Mouse (Mus musculus): ENCODE measurements around the gene Tns4. TPM values are rescaled to one million over a fixed set of nuclear protein-coding genes. Genes with fewer than 3 reads are reported as not detected.
A peak's percentile ranks its signal among the peaks of the same experiment; 100 is the strongest.

Gene Tns4
- total and polyA plus RNA-seq, 2 experiments from 2014 or later, result 0.17 to 0.38 TPM

- Histone ChIP-seq H3K36me3 (ENCODE audit: insufficient read depth, low read length) (no peaks in the 10 kb centered on the region), H3K4me2 (ENCODE audit: low read depth, low read length, poor library complexity, severe bottlenecking) (no peak overlapping the region), H3K9me3 (ENCODE audit: low read length) (no peaks in the 10 kb centered on the region), H3K4me3 (ENCODE audit: low read depth, low read length) (no peak overlapping the region), H3K9ac (replicated peaks; ENCODE audit: low read length, poor library complexity, severe bottlenecking) (no peak overlapping the region), H3K4me1 (ENCODE audit: insufficient read depth, low read length) (no peaks in the 10 kb centered on the region), H3K27me3 (ENCODE audit: insufficient read depth, low read length) (no peaks in the 10 kb centered on the region), H3K27ac (ENCODE audit: low read depth, low read length) (no peak overlapping the region)
- no peak for ATAC-seq (ENCODE audit: low FRiP score)
- no peak for DNase-seq (ENCODE audit: low spot score)
- 81% methylated on average over 7 of the region's 7 CpGs for WGBS
- TF ChIP-seq CTCF (IDR thresholded peaks at IDR 0.05), result no peak
These were observed 10.4 kb upstream of the Tns4 start for GRCm38 (mm10) chr11:99099516-99099915.

- Histone ChIP-seq H3K4me1 (ENCODE audit: insufficient read depth, low read length) (no peaks in the 10 kb centered on the region), H3K9ac (replicated peaks; ENCODE audit: low read length, poor library complexity, severe bottlenecking) (no peak overlapping the region), H3K9me3 (ENCODE audit: low read length) (no peaks in the 10 kb centered on the region), H3K4me2 (ENCODE audit: low read depth, low read length, poor library complexity, severe bottlenecking) (no peak overlapping the region), H3K27me3 (ENCODE audit: insufficient read depth, low read length) (no peaks in the 10 kb centered on the region), H3K4me3 (ENCODE audit: low read depth, low read length) (no peak overlapping the region), H3K36me3 (ENCODE audit: insufficient read depth, low read length) (no peaks in the 10 kb centered on the region), H3K27ac (ENCODE audit: low read depth, low read length) (no peak overlapping the region)
- WGBS, result 92% methylated on average over 9 of the region's 9 CpGs
- no peak for DNase-seq (ENCODE audit: low spot score)
- no peak for ATAC-seq (ENCODE audit: low FRiP score)
- no peak for TF ChIP-seq CTCF (IDR thresholded peaks at IDR 0.05)
These were observed 9.8 kb upstream of the Tns4 start for GRCm38 (mm10) chr11:99098924-99099323.

- peak; percentile 8 for DNase-seq (ENCODE audit: low spot score)
- Histone ChIP-seq H3K27ac (ENCODE audit: low read depth, low read length) (no peak overlapping the region), H3K4me3 (ENCODE audit: low read depth, low read length) (no peak overlapping the region), H3K27me3 (ENCODE audit: insufficient read depth, low read length) (no peaks in the 10 kb centered on the region), H3K9me3 (ENCODE audit: low read length) (no peaks in the 10 kb centered on the region), H3K36me3 (ENCODE audit: insufficient read depth, low read length) (no peaks in the 10 kb centered on the region), H3K4me2 (ENCODE audit: low read depth, low read length, poor library complexity, severe bottlenecking) (no peak overlapping the region), H3K9ac (replicated peaks; ENCODE audit: low read length, poor library complexity, severe bottlenecking) (no peak overlapping the region), H3K4me1 (ENCODE audit: insufficient read depth, low read length) (no peaks in the 10 kb centered on the region)
- TF ChIP-seq CTCF (IDR thresholded peaks at IDR 0.05), result no peak
- WGBS, result 59% methylated on average over 8 of the region's 8 CpGs
- ATAC-seq (ENCODE audit: low FRiP score), result no peak
These were observed 8.1 kb upstream of the Tns4 start for GRCm38 (mm10) chr11:99096996-99097774.

- no peak for ATAC-seq (ENCODE audit: low FRiP score)
- no peak for DNase-seq (ENCODE audit: low spot score)
- Histone ChIP-seq H3K27ac (ENCODE audit: low read depth, low read length) (no peak overlapping the region), H3K36me3 (ENCODE audit: insufficient read depth, low read length) (no peaks in the 10 kb centered on the region), H3K27me3 (ENCODE audit: insufficient read depth, low read length) (no peaks in the 10 kb centered on the region), H3K4me2 (ENCODE audit: low read depth, low read length, poor library complexity, severe bottlenecking) (no peak overlapping the region), H3K9me3 (ENCODE audit: low read length) (no peaks in the 10 kb centered on the region), H3K9ac (replicated peaks; ENCODE audit: low read length, poor library complexity, severe bottlenecking) (no peak overlapping the region), H3K4me3 (ENCODE audit: low read depth, low read length) (no peak overlapping the region), H3K4me1 (ENCODE audit: insufficient read depth, low read length) (no peaks in the 10 kb centered on the region)
- WGBS, result 74% methylated on average over 4 of the region's 4 CpGs
- TF ChIP-seq CTCF (IDR thresholded peaks at IDR 0.05), result no peak
These were observed 7.3 kb upstream of the Tns4 start for GRCm38 (mm10) chr11:99096417-99096816.

- Histone ChIP-seq H3K4me3 (ENCODE audit: low read depth, low read length) (no peak overlapping the region), H3K27ac (ENCODE audit: low read depth, low read length) (no peak overlapping the region), H3K9me3 (ENCODE audit: low read length) (no peaks in the 10 kb centered on the region), H3K9ac (replicated peaks; ENCODE audit: low read length, poor library complexity, severe bottlenecking) (no peak overlapping the region), H3K4me2 (ENCODE audit: low read depth, low read length, poor library complexity, severe bottlenecking) (no peak overlapping the region), H3K27me3 (ENCODE audit: insufficient read depth, low read length) (no peaks in the 10 kb centered on the region), H3K36me3 (ENCODE audit: insufficient read depth, low read length) (no peaks in the 10 kb centered on the region), H3K4me1 (ENCODE audit: insufficient read depth, low read length) (no peaks in the 10 kb centered on the region)
- WGBS, result 86% methylated on average over 4 of the region's 4 CpGs
- no peak for DNase-seq (ENCODE audit: low spot score)
- ATAC-seq (ENCODE audit: low FRiP score), result no peak
- TF ChIP-seq CTCF (IDR thresholded peaks at IDR 0.05), result no peak
These were observed 6.7 kb upstream of the Tns4 start for GRCm38 (mm10) chr11:99095759-99096158.

GRCm38 (mm10) chr11:99094911-99095676 lies 6.0 kb upstream of the Tns4 start:
- H3K9me3 ChIP-seq (ENCODE audit: low read length), result no peaks in the 10 kb centered on the region
- H3K27me3 ChIP-seq (ENCODE audit: insufficient read depth, low read length), result no peaks in the 10 kb centered on the region
- H3K9ac ChIP-seq (replicated peaks; ENCODE audit: low read length, poor library complexity, severe bottlenecking), result no peak overlapping the region
- no peak overlapping the region for H3K4me2 ChIP-seq (ENCODE audit: low read depth, low read length, poor library complexity, severe bottlenecking)
- H3K4me3 ChIP-seq (ENCODE audit: low read depth, low read length), result no peak overlapping the region
- no peak overlapping the region for H3K27ac ChIP-seq (ENCODE audit: low read depth, low read length)
- 67% methylated on average over 2 of the region's 2 CpGs for WGBS
- no peaks in the 10 kb centered on the region for H3K4me1 ChIP-seq (ENCODE audit: insufficient read depth, low read length)
- no peak for ATAC-seq (ENCODE audit: low FRiP score)
- TF ChIP-seq CTCF (IDR thresholded peaks at IDR 0.05), result no peak
- DNase-seq (ENCODE audit: low spot score), result no peak
- H3K36me3 ChIP-seq (ENCODE audit: insufficient read depth, low read length), result no peaks in the 10 kb centered on the region

Data from midbrain, postnatal 0 days (tissue).